Mouse (Mus musculus) liver, postnatal 0 days (tissue): Measurements from ENCODE around the gene Trp53bp1. TPM values are rescaled to one million over a fixed set of nuclear protein-coding genes. Genes with fewer than 3 reads are reported as not detected.

Experiments
- ATAC-seq: fragments of 200-750 bp; cut with Nextera tagmentation; 2 replicates; pipeline ENCODE4 v1.8.0; 2017; ENCODE audit warnings: mild to moderate bottlenecking, moderate library complexity
- DNase-seq: peaks from one replicate; pipeline ENCODE4 v3.0.0-alpha.2; 2016
- H3K27ac ChIP-seq: fragments of 300-500 bp; sonication (generic); 2 replicates; pipeline ENCODE4 v1.5.1; 2014; ENCODE audit warnings: antibody characterized with exemption, moderate library complexity, mild to moderate bottlenecking, low read depth
- H3K27me3 ChIP-seq: fragments of 300-500 bp; sonication (generic); 2 replicates; pipeline ENCODE4 v1.6.1; 2014; ENCODE audit warnings: low read length, control low read depth, mixed read lengths; ENCODE audit not compliant: insufficient read depth
- H3K36me3 ChIP-seq: fragments of 300-500 bp; sonication (generic); replicated peaks from 2 replicates; pipeline ENCODE4 v1.6.1; 2014; ENCODE audit warnings: mild to moderate bottlenecking, control low read depth, low read length, moderate library complexity, mixed read lengths; ENCODE audit not compliant: insufficient read depth
- H3K4me1 ChIP-seq: fragments of 300-500 bp; sonication (generic); 2 replicates; pipeline ENCODE4 v1.6.1; 2014; ENCODE audit warnings: antibody characterized with exemption, mild to moderate bottlenecking, control low read depth; ENCODE audit not compliant: insufficient read depth
- H3K4me2 ChIP-seq: fragments of 300-500 bp; sonication (generic); 2 replicates; pipeline ENCODE4 v1.6.1; 2014; ENCODE audit warnings: low read depth, mild to moderate bottlenecking, low read length, moderate library complexity, mixed read lengths
- H3K4me3 ChIP-seq: fragments of 300-500 bp; sonication (generic); 2 replicates; pipeline ENCODE4 v1.5.1; 2014; ENCODE audit warnings: low read depth, low read length
- H3K9ac ChIP-seq: fragments of 300-500 bp; sonication (generic); replicated peaks from 2 replicates; pipeline ENCODE4 v1.6.1; 2014; ENCODE audit warnings: mild to moderate bottlenecking, moderate library complexity
- H3K9me3 ChIP-seq: fragments of 300-500 bp; sonication (generic); 2 replicates; pipeline ENCODE4 v1.6.1; 2016; ENCODE audit warnings: mild to moderate bottlenecking, control low read depth, low read length, mixed read lengths
- CTCF ChIP-seq: sonication (generic); IDR thresholded peaks from 2 replicates; pipeline ENCODE4 v1.5.1; 2016; ENCODE audit warnings: antibody characterized with exemption, low read depth
- EP300 ChIP-seq: IDR thresholded peaks from 2 replicates; pipeline ENCODE4 v1.6.1; 2016; ENCODE audit warnings: antibody characterized with exemption, low read depth, mild to moderate bottlenecking
- WGBS: fragments of 180-500 bp; shearing (Covaris S2); extraction: QIAGEN DNeasy Blood & Tissue Kit; methylation state at CpG from one replicate; pipeline ENCODE4 v1.1.7; 2014; ENCODE audit not compliant: insufficient replicate concordance; 5-methylcytosine and 5-hydroxymethylcytosine counted together
- polyA plus RNA-seq: library from polyadenylated mRNA; unstranded; fragments of >200 nt; fragmentation: Nextera tagmentation; extraction: Ambion mirVana; gene quantifications from 2 replicates; pipeline ENCODE4 v1.2.1, GENCODE M21; 2015

Trp53bp1 gene
- 4.8 and 5.7 TPM in 2 replicates for polyA plus RNA-seq

- H3K4me1 ChIP-seq, result peaks cover 14% of the 10 kb centered on the region; the same call in 1 of the 2 replicates
- 0 out of 2 replicates have a peak within 1 kb of the TSS, but pooled peaks have one; percentile 46 for H3K27ac ChIP-seq
- peak within 1 kb of the TSS; percentile 99 for H3K4me3 ChIP-seq
- ATAC-seq (peak; percentile 99), DNase-seq (peak; percentile 93)
- no peaks in the 10 kb centered on the region for H3K27me3 ChIP-seq
- peak within 1 kb of the TSS; percentile 82 for H3K4me2 ChIP-seq
- peaks cover 7% of the 10 kb centered on the region; the same call in 1 of the 2 replicates for H3K36me3 ChIP-seq
- WGBS, result 1% methylated on average over 37 of the region's 37 CpGs
- H3K9ac ChIP-seq, result peak within 1 kb of the TSS; percentile 85
- no peak for TF ChIP-seq EP300
- H3K9me3 ChIP-seq, result no peaks in the 10 kb centered on the region
Observed at GRCm38 (mm10) chr2:121271236-121271927, at the start of gene Trp53bp1. TSS of gene Trp53bp1 (minus strand) at chr2:121271407.

GRCm38 (mm10) chr2:121316278-121316677 is 45.1 kb upstream of the Trp53bp1 start:
- ATAC-seq (no peak), DNase-seq (no peak)
- Histone ChIP-seq H3K4me1 (no peaks in the 10 kb centered on the region), H3K36me3 (no peaks in the 10 kb centered on the region), H3K27ac (no peak overlapping the region), H3K4me3 (no peak overlapping the region), H3K9ac (no peak overlapping the region), H3K27me3 (no peaks in the 10 kb centered on the region), H3K9me3 (no peaks in the 10 kb centered on the region), H3K4me2 (no peak overlapping the region)
- no peak for TF ChIP-seq CTCF
- no peak for TF ChIP-seq EP300
- 50% methylated on average over 8 of the region's 8 CpGs for WGBS

GRCm38 (mm10) chr2:121308997-121309416 is 37.8 kb upstream of the Trp53bp1 start:
- no peak overlapping the region for H3K9ac ChIP-seq
- H3K4me1 ChIP-seq, result peaks cover 2% of the 10 kb centered on the region; the same call in 1 of the 2 replicates
- DNase-seq (no peak), ATAC-seq (no peak)
- H3K4me3 ChIP-seq, result no peak overlapping the region
- no peak overlapping the region for H3K27ac ChIP-seq
- peak overlapping the region; percentile 27; the same call in 1 of the 2 replicates for H3K4me2 ChIP-seq
- H3K27me3 ChIP-seq, result 0 out of 2 replicates have a peak, but pooled peaks cover 15% of the 10 kb centered on the region
- no peaks in the 10 kb centered on the region for H3K36me3 ChIP-seq
- 20% methylated on average over 5 of the region's 5 CpGs for WGBS
- no peaks in the 10 kb centered on the region for H3K9me3 ChIP-seq
- TF ChIP-seq EP300 (no peak), CTCF (no peak)

- H3K27ac ChIP-seq, result no peak overlapping the region
- TF ChIP-seq CTCF, result no peak
- TF ChIP-seq EP300, result no peak
- H3K4me1 ChIP-seq, result no peaks in the 10 kb centered on the region
- no peaks in the 10 kb centered on the region for H3K36me3 ChIP-seq
- H3K27me3 ChIP-seq, result peaks cover 73% of the 10 kb centered on the region
- H3K9ac ChIP-seq, result no peak overlapping the region
- DNase-seq (no peak), ATAC-seq (no peak)
- WGBS, result 70% methylated on average over 10 of the region's 10 CpGs
- no peaks in the 10 kb centered on the region for H3K9me3 ChIP-seq
- H3K4me2 ChIP-seq, result no peak overlapping the region
- no peak overlapping the region for H3K4me3 ChIP-seq
Observed at GRCm38 (mm10) chr2:121300036-121300435, 28.8 kb upstream of the Trp53bp1 start.

- no peaks in the 10 kb centered on the region for H3K9me3 ChIP-seq
- peaks cover 74% of the 10 kb centered on the region for H3K27me3 ChIP-seq
- H3K27ac ChIP-seq, result no peak overlapping the region
- H3K9ac ChIP-seq, result no peak overlapping the region
- peaks cover 2% of the 10 kb centered on the region; the same call in 1 of the 2 replicates for H3K4me1 ChIP-seq
- ATAC-seq (no peak), DNase-seq (no peak)
- TF ChIP-seq CTCF, result no peak
- TF ChIP-seq EP300, result no peak
- no peaks in the 10 kb centered on the region for H3K36me3 ChIP-seq
- H3K4me3 ChIP-seq, result no peak overlapping the region
- WGBS, result 83% methylated on average over 17 of the region's 17 CpGs
- no peak overlapping the region for H3K4me2 ChIP-seq
Observed at GRCm38 (mm10) chr2:121299471-121299870, 28.3 kb upstream of the Trp53bp1 start.

GRCm38 (mm10) chr2:121298131-121298530 is 26.9 kb upstream of the Trp53bp1 start:
- peaks cover 86% of the 10 kb centered on the region for H3K27me3 ChIP-seq
- ATAC-seq, result no peak
- no peak overlapping the region for H3K9ac ChIP-seq
- H3K9me3 ChIP-seq, result no peaks in the 10 kb centered on the region
- H3K4me2 ChIP-seq, result no peak overlapping the region
- H3K27ac ChIP-seq, result no peak overlapping the region
- 9% methylated on average over 8 of the region's 8 CpGs for WGBS
- TF ChIP-seq EP300, result no peak
- TF ChIP-seq CTCF, result no peak
- H3K4me1 ChIP-seq, result peaks cover 3% of the 10 kb centered on the region; the same call in 1 of the 2 replicates
- no peak for DNase-seq
- H3K36me3 ChIP-seq, result no peaks in the 10 kb centered on the region
- H3K4me3 ChIP-seq, result no peak overlapping the region
